Mouse (Mus musculus) thymus, adult 18-20 months (tissue): ENCODE data around the gene Onecut1.

Source experiments
- DNase-seq, 2 experiments: peaks; one replicate each; pipeline ENCODE4 v3.0.0; 2022; ENCODE audit warnings: mixed read lengths in 2 of 2

The Onecut1 gene

DNA sequence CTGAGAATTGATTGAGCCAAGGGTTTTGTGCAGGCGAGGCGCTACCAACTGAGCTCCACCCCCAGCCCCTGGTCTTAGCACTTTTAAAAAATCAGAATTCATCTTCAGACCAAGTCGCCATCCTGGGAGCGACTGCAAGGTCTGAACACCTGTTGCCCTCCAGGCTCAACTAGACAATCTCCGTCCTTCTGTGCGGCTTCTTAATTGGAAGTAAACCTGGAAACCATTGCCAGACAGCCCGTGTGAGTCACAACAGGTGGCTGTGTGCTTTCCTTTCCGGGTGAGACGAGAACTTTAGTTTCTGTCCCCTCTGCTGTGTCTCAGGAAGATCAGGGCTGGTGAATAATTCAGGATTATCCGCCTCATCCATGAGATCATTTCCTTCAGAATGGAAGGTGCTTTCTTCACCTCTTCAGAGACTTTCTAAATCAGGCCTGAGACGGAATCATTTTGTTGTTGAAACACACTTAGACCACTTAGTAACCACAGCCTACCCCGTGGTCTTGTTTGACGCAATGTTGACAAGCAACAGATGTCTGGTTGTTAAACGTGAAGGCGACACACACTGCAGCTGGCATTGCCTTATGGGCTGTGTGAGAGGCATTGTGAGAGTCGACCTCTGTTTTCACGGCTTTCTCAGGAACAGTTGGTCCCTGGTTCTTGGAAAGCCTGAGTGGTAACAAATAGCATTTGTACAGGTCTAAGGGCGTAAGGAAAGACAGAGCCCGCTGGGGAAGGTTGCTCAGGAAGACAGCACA is 51.1 kb downstream of the Onecut1 start:
- no peak for DNase-seq

DNA sequence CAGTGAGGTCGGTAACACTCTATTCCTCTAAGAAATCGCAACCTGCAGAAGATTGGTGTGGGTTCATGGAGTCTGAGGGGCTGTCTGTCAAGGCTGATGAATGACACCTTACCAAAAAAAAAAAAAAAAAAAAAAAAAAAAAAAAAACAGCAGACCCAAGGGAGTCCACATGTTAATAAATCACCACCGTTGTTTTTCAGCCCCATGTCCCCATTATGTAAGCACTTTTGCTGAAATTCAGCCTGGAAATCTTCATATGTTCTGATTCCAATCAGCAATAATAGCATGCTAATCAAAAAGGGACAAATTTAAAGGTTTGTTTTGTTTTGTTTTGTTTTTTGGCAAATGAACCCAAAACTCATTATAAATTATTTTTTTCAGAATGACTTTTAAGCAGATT is 53.9 kb downstream of the Onecut1 start:
- no peak for DNase-seq

- no peak for DNase-seq
These were observed 58.7 kb downstream of the Onecut1 start for GRCm38 (mm10) chr9:74920450-74920849.

GRCm38 (mm10) chr9:74921422-74921821 is 59.7 kb downstream of the Onecut1 start:
- DNase-seq: no peak

DNA sequence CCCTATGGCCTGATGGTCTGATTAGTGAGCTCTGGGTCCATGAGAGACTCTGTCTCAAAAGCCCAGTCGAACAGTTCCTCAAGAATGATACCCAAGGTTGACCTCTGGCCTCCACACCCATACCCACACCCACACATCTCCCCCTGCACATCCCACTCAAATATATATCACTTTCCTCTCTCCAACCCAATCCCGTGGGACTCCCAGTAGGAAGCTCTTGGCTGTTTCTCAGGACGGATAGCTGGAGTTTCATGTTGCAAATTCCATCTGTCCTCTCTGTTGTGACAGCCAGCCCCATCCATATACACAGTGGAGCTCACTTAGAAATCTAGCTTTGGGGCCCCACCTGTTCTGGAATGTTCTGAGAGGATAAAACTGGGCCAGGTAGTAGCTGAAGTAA is 61.2 kb downstream of the Onecut1 start:
- DNase-seq: no peak

- no peak for DNase-seq
These were observed 61.7 kb downstream of the Onecut1 start for GRCm38 (mm10) chr9:74923291-74923977.

GRCm38 (mm10) chr9:74925220-74925769 is 63.6 kb downstream of the Onecut1 start:
- DNase-seq: no peak

GRCm38 (mm10) chr9:74929981-74930423 is 68.3 kb downstream of the Onecut1 start:
- DNase-seq: no peak

GRCm38 (mm10) chr9:74930653-74931052 is 68.9 kb downstream of the Onecut1 start:
- DNase-seq: no peak

DNA sequence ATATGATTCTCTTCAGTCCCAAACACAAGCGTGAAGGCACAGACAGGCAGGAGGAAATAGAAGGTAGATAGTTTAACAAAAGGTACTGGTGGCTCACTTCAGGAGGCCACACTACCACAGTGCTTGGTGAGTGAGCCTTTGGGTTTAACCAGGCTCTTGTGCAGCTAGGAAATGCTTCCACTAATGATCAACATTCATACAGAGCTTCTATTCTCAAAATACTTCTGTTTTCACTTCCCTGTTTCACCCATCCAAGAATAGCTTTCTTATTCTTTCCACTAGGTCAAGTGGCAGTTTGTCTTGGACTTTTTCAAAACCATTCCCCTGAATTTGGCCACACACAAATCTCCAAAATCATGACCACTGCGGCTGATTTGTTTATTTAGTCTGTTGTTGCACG is 73.6 kb downstream of the Onecut1 start:
- DNase-seq: no peak

GRCm38 (mm10) chr9:74937761-74938160 is 76.0 kb downstream of the Onecut1 start:
- no peak for DNase-seq

- DNase-seq: no peak
These were observed 77.2 kb downstream of the Onecut1 start for GRCm38 (mm10) chr9:74938670-74939534.
